Mouse (Mus musculus): ENCODE measurements at regions not wholly inside any gene's neighbourhood (a gene's known extent, or its start where the extent isn't known, plus 50 kb on each side); places are given as distances from the start of the nearest gene placed in this dataset.

DNA sequence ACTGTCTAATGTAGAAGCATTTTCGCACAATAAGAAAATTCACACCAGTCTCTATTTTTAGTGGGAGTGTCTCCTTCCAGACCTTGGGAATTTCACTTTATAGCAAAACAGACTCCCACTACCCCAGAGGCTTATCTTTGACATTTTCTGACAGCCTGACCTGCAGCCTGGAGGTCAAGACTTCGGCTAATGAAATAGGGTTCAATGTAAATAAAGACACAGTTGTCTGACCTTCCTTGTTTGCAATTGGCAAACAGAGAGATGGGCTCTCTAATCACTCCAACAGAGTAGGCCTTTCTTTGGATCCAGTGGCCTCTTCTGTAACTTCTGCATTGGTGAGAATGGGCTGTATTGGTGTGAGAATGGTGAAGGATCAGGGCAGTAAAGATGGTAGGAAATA is 321.7 kb upstream of the Tnp1 start:
- 48% methylated on average over 2 of the region's 2 CpGs for WGBS
- Histone ChIP-seq H3K4me3 (ENCODE audit: low read length) (no peak overlapping the region), H3K9ac (ENCODE audit: low read length) (no peak overlapping the region), H3K27me3 (ENCODE audit: control insufficient read depth, insufficient read depth, low read length) (no peaks in the 10 kb centered on the region), H3K9me3 (replicated peaks; ENCODE audit: control insufficient read depth, low read length) (no peaks in the 10 kb centered on the region), H3K27ac (ENCODE audit: low read length) (no peak overlapping the region), H3K4me2 (ENCODE audit: low read depth, low read length) (no peak overlapping the region), H3K36me3 (ENCODE audit: control insufficient read depth, insufficient read depth) (no peaks in the 10 kb centered on the region), H3K4me1 (ENCODE audit: control insufficient read depth, insufficient read depth, low read length) (peaks cover 2% of the 10 kb centered on the region; the same call in 1 of the 2 replicates)
- ATAC-seq (replicated peaks; ENCODE audit: extremely low read depth, insufficient read depth, low FRiP score), result no peak

DNA sequence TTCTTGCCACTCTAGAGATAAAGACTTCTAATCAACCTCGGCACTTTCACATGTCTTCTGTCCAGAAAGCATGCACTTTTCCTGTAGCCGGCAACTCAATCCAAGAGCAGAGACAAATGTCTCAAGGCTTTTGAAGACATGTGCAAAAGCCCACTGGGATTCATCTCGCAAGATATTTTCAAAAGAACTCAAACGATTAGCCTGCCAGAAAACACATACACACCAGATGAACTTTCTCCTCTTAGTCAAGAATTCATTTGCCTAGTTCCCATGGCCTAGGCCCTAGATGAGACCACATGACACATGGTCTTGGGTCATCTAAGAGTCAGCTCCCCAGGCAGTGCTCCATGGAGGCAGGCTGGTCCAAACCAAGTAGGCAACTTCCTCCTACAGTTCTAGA is 293.8 kb upstream of the Tnp1 start:
- no peaks in the 10 kb centered on the region for H3K27me3 ChIP-seq (ENCODE audit: control insufficient read depth, insufficient read depth, low read length)
- H3K4me3 ChIP-seq (ENCODE audit: low read length), result no peak overlapping the region
- H3K4me1 ChIP-seq (ENCODE audit: control insufficient read depth, insufficient read depth, low read length), result no peaks in the 10 kb centered on the region
- ATAC-seq (replicated peaks; ENCODE audit: extremely low read depth, insufficient read depth, low FRiP score), result no peak
- no peaks in the 10 kb centered on the region for H3K36me3 ChIP-seq (ENCODE audit: control insufficient read depth, insufficient read depth)
- no peak overlapping the region for H3K27ac ChIP-seq (ENCODE audit: low read length)
- no peaks in the 10 kb centered on the region for H3K9me3 ChIP-seq (replicated peaks; ENCODE audit: control insufficient read depth, low read length)
- WGBS, result 63% methylated on average over 4 of the region's 4 CpGs
- H3K4me2 ChIP-seq (ENCODE audit: low read depth, low read length), result no peak overlapping the region
- no peak overlapping the region for H3K9ac ChIP-seq (ENCODE audit: low read length)

DNA sequence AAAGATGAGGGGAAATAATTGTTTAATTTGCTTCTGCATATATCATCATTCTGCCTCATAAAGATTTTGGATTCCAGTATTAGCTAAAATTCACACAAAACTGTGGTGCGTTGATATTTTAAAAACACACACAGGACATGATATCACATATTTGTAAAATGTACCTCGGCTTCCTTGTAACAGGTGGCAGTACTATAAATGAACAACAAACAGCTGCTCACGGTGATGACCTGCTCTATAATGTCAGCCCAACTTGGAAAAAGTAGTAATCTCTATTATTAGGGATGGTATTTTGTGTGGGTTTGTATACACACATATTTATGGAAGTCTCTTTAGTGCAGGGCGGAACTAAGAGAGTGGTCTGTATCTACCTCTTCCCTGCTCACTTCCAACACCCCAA is 292.7 kb upstream of the Tnp1 start:
- H3K27ac ChIP-seq (ENCODE audit: low read length), result no peak overlapping the region
- no peak for ATAC-seq (replicated peaks; ENCODE audit: extremely low read depth, insufficient read depth, low FRiP score)
- H3K27me3 ChIP-seq (ENCODE audit: control insufficient read depth, insufficient read depth, low read length), result no peaks in the 10 kb centered on the region
- H3K9ac ChIP-seq (ENCODE audit: low read length), result no peak overlapping the region
- no peak overlapping the region for H3K4me3 ChIP-seq (ENCODE audit: low read length)
- no peaks in the 10 kb centered on the region for H3K36me3 ChIP-seq (ENCODE audit: control insufficient read depth, insufficient read depth)
- 88% methylated on average over 4 of the region's 4 CpGs for WGBS
- H3K4me2 ChIP-seq (ENCODE audit: low read depth, low read length), result no peak overlapping the region
- no peaks in the 10 kb centered on the region for H3K4me1 ChIP-seq (ENCODE audit: control insufficient read depth, insufficient read depth, low read length)
- no peaks in the 10 kb centered on the region for H3K9me3 ChIP-seq (replicated peaks; ENCODE audit: control insufficient read depth, low read length)

DNA sequence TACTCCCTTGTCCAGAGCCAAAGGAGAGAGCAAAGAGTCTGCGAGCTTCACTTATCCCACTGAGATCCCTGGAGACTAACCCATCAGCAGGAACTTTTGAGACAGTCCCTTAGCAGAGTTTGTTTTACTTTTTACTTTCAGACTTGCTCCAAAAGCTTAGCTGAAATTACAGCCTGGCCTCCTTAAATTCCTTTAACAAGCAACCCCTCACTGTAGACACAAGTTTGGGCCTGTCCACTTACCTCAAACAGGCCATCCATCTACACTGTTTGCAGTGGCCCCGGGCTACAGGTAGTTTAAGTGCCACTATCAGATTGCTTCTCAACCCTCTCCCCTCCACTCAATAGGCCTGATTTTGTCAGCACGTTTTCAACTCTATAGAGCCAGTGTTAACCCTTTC is 291.5 kb upstream of the Tnp1 start:
- no peak overlapping the region for H3K27ac ChIP-seq (ENCODE audit: low read length)
- H3K9ac ChIP-seq (ENCODE audit: low read length), result no peak overlapping the region
- no peak for ATAC-seq (replicated peaks; ENCODE audit: extremely low read depth, insufficient read depth, low FRiP score)
- H3K36me3 ChIP-seq (ENCODE audit: control insufficient read depth, insufficient read depth), result no peaks in the 10 kb centered on the region
- no peaks in the 10 kb centered on the region for H3K27me3 ChIP-seq (ENCODE audit: control insufficient read depth, insufficient read depth, low read length)
- H3K9me3 ChIP-seq (replicated peaks; ENCODE audit: control insufficient read depth, low read length), result no peaks in the 10 kb centered on the region
- 24% methylated on average over 3 of the region's 3 CpGs for WGBS
- H3K4me2 ChIP-seq (ENCODE audit: low read depth, low read length), result no peak overlapping the region
- no peaks in the 10 kb centered on the region for H3K4me1 ChIP-seq (ENCODE audit: control insufficient read depth, insufficient read depth, low read length)
- no peak overlapping the region for H3K4me3 ChIP-seq (ENCODE audit: low read length)

DNA sequence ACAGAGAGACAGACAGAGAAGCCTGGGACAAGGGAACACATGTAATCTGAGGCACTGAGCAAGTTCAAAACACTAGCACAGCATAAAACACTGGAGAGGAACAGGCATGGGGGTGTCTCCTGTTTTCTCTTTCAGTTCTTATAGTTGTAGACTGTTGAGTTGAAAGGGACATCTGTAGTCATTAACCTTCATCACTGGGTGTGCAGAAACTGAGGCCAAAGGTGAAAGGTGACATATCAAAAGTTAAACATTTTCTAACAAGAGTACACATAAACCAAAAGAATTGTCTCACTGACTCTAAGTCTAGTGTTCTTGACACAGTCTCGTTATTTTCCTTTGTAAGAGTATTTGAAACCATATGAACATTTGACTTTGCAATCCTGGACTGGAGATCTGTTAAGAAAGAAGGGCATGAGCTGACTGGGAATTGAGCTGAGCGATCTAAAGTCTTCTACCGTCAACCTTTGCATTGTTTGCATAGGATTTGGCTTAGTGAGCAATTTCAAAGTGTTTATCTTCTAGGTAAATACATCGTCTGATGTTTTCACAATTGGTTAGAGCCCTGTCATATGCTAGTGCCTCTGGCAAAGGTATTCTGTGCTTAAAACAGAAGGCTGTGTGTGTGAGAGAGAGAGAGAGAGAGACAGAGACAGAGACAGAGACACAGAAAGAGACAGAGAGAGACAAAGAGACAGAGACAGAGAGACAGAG is 284.4 kb upstream of the Tnp1 start:
- 67% methylated on average over 4 of the region's 4 CpGs for WGBS

DNA sequence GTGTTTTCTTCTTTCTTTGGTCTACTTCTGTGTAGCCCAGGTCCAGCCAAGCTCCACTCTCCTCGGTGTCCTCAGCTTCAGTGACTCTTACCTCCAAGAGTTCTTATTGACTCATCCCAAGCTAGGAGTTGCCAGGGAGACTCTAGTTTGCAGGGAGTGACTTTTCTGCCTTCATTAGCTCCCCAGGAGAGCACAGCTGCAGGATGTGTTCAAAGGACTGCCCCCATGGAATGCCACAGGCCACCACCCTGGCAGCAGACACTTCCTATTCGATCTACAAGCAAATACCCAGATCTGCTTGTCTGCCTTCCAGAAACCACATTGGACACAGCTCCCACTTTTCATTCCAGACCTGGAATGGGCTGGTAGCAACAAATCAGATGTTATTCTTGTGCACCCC is 269.6 kb upstream of the Tnp1 start:
- Histone ChIP-seq H3K27ac (ENCODE audit: low read length) (no peak overlapping the region), H3K4me1 (ENCODE audit: control insufficient read depth, insufficient read depth, low read length) (no peaks in the 10 kb centered on the region), H3K4me3 (ENCODE audit: low read length) (no peak overlapping the region), H3K4me2 (ENCODE audit: low read depth, low read length) (no peak overlapping the region), H3K27me3 (ENCODE audit: control insufficient read depth, insufficient read depth, low read length) (no peaks in the 10 kb centered on the region), H3K9ac (ENCODE audit: low read length) (no peak overlapping the region), H3K9me3 (replicated peaks; ENCODE audit: control insufficient read depth, low read length) (no peaks in the 10 kb centered on the region; the same call in 1 of the 2 replicates), H3K36me3 (ENCODE audit: control insufficient read depth, insufficient read depth) (no peaks in the 10 kb centered on the region)
- WGBS, result 78% methylated on average over 2 of the region's 2 CpGs
- no peak for ATAC-seq (replicated peaks; ENCODE audit: extremely low read depth, insufficient read depth, low FRiP score)

More for the DNA sequence above, 284.4 kb upstream of the Tnp1 start:
- no peak overlapping the region for H3K27ac ChIP-seq (ENCODE audit: low read length)
- no peaks in the 10 kb centered on the region for H3K36me3 ChIP-seq (ENCODE audit: control insufficient read depth, insufficient read depth)
- ATAC-seq (replicated peaks; ENCODE audit: extremely low read depth, insufficient read depth, low FRiP score), result no peak
- H3K4me1 ChIP-seq (ENCODE audit: control insufficient read depth, insufficient read depth, low read length), result no peaks in the 10 kb centered on the region
- no peak overlapping the region for H3K9ac ChIP-seq (ENCODE audit: low read length)
- no peak overlapping the region for H3K4me3 ChIP-seq (ENCODE audit: low read length)
- H3K9me3 ChIP-seq (replicated peaks; ENCODE audit: control insufficient read depth, low read length), result no peaks in the 10 kb centered on the region
- H3K4me2 ChIP-seq (ENCODE audit: low read depth, low read length), result no peak overlapping the region
- no peaks in the 10 kb centered on the region for H3K27me3 ChIP-seq (ENCODE audit: control insufficient read depth, insufficient read depth, low read length)

DNA sequence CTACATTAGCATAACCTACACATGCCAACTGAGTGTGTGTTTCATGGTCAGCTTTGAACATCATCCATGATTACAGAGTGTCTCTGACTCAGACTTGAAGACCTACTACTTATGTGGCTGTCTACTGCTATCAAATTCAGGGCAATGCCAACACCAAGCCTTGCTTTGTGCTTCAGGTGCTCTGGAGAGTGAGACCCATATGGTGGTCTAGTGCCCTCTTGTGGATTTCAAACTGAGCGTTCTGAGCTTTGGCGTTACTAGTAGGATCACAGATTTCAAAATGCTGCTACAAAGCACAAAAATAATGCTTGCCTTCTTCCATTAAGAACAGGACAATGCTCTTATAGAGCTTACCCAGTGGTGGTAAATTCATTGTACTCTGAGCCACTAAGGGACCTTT is 258.8 kb upstream of the Tnp1 start:
- H3K4me2 ChIP-seq (ENCODE audit: low read depth, low read length), result no peak overlapping the region
- H3K4me1 ChIP-seq (ENCODE audit: control insufficient read depth, insufficient read depth, low read length), result no peaks in the 10 kb centered on the region
- no peaks in the 10 kb centered on the region for H3K36me3 ChIP-seq (ENCODE audit: control insufficient read depth, insufficient read depth)
- H3K27me3 ChIP-seq (ENCODE audit: control insufficient read depth, insufficient read depth, low read length), result no peaks in the 10 kb centered on the region
- ATAC-seq (replicated peaks; ENCODE audit: extremely low read depth, insufficient read depth, low FRiP score), result no peak
- no peak overlapping the region for H3K4me3 ChIP-seq (ENCODE audit: low read length)
- H3K9me3 ChIP-seq (replicated peaks; ENCODE audit: control insufficient read depth, low read length), result no peaks in the 10 kb centered on the region
- 37% methylated on average over 2 of the region's 2 CpGs for WGBS
- no peak overlapping the region for H3K9ac ChIP-seq (ENCODE audit: low read length)
- H3K27ac ChIP-seq (ENCODE audit: low read length), result no peak overlapping the region

DNA sequence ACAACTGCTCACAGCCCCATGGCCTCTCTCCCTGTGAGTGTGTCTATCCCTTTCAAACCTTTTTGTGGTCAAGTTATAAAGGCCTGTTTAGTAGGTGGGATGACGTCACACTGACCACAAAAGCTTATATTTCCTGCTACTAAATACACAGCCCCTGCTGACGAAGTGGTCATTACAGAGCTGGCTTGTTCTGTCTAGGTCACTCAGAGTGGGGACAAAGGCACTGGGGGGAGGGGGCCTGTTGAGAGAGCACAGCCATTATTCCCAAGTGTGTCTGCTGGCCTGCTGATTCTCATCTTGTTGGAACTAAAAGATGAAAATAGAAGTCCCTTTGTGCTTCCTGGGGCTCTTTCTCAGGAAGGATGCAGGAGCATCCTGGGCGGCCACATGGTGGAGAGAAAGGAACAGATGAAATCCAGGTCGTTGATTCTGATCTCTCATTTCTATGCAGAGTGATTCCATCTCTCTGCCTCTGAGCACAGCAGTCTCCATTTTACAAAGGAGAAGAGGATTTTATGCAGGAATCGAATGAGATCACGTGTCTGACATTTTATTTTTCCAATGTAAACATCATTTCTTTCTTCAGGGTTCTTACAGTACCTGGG is 255.2 kb upstream of the Tnp1 start:
- H3K36me3 ChIP-seq (ENCODE audit: control insufficient read depth, insufficient read depth), result no peaks in the 10 kb centered on the region
- no peaks in the 10 kb centered on the region for H3K27me3 ChIP-seq (ENCODE audit: control insufficient read depth, insufficient read depth, low read length)
- no peak for ATAC-seq (replicated peaks; ENCODE audit: extremely low read depth, insufficient read depth, low FRiP score)
- no peak overlapping the region for H3K4me2 ChIP-seq (ENCODE audit: low read depth, low read length)
- no peak overlapping the region for H3K27ac ChIP-seq (ENCODE audit: low read length)
- H3K9me3 ChIP-seq (replicated peaks; ENCODE audit: control insufficient read depth, low read length), result no peaks in the 10 kb centered on the region
- H3K9ac ChIP-seq (ENCODE audit: low read length), result no peak overlapping the region
- 68% methylated on average over 6 of the region's 6 CpGs for WGBS
- H3K4me3 ChIP-seq (ENCODE audit: low read length), result no peak overlapping the region
- H3K4me1 ChIP-seq (ENCODE audit: control insufficient read depth, insufficient read depth, low read length), result peaks cover 6% of the 10 kb centered on the region

DNA sequence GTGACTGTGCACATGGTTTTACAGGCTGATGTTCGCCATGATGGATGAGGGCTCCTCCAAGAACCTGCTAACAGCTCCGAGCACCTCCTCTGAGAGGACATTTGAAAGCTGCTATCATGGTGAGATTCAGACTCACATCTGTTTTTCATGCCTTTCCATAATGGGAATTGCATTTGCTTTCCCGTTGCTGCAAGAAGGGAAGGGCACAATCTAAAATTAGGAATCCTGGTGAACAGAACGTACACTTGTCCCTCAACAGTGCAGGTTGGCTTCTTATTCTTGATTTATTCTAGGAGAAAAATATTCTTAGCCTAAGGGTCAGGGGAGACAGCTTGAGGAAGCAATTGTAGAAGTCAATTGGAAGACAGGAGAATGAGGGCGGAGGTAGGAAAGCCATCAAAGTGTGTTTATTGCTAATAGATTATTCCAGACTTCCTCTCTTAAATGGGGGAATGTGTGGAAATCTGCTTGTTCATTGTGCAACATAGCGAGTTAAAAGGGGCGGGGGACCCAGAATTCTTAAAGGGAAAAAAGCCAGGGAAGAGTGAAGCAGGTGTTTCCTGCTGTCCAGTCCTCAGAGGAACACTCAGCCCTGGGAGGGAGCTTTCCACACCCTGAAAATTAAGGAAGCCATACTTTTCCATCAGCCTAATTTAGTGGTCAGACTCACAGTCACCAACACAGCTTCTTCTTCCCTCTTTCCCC is 253.5 kb upstream of the Tnp1 start:
- no peak for ATAC-seq (replicated peaks; ENCODE audit: extremely low read depth, insufficient read depth, low FRiP score)
- Histone ChIP-seq H3K9me3 (replicated peaks; ENCODE audit: control insufficient read depth, low read length) (no peaks in the 10 kb centered on the region), H3K27ac (ENCODE audit: low read length) (no peak overlapping the region), H3K9ac (ENCODE audit: low read length) (no peak overlapping the region), H3K4me3 (ENCODE audit: low read length) (no peak overlapping the region), H3K36me3 (ENCODE audit: control insufficient read depth, insufficient read depth) (no peaks in the 10 kb centered on the region), H3K27me3 (ENCODE audit: control insufficient read depth, insufficient read depth, low read length) (no peaks in the 10 kb centered on the region), H3K4me1 (ENCODE audit: control insufficient read depth, insufficient read depth, low read length) (peaks cover 9% of the 10 kb centered on the region), H3K4me2 (ENCODE audit: low read depth, low read length) (no peak overlapping the region)
- 49% methylated on average over 7 of the region's 7 CpGs for WGBS

Data from heart, embryonic 16.5 days (tissue).